Comparison of ENCODE assay signal across 8 mouse cellular contexts in the genomic region with DNA sequence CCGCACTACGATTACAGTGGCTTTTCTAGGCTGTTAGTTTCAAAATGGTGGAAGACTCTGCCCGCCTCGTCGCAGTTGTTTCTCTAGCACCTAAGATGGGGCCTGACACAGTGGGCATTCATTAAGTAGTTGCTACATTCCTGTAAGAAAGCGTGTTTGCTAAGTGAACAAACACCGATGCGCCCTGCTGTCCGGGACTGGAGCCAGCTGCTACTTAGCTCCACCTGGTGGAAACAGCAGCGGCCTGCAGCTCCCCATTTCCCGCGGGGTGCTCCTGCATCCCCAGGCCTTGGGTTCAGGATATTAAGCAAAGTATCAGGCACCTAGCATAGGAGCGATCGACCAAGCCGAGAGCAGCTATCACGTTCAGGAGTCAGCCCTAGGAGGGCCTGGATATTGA. TPM values are rescaled to one million over a fixed set of nuclear protein-coding genes. Genes with fewer than 3 reads are reported as not detected.
DNase-seq lines count a peak whose midpoint lies in the region; ATAC-seq lines count a peak whose summit lies in the region.

No protein-coding gene starts in this region.

- H3K4me2 ChIP-seq in embryonic facial prominence, embryonic 13.5 days, result peak overlapping the region; percentile 50
- H3K4me2 ChIP-seq in liver, embryonic 11.5 days, result peak overlapping the region; percentile 88

- H3K27ac ChIP-seq in embryonic facial prominence, embryonic 13.5 days, result no peak overlapping the region
- H3K27ac ChIP-seq in liver, embryonic 11.5 days (ENCODE audit: low read depth, low read length), result no peak overlapping the region

- H3K4me3 ChIP-seq in embryonic facial prominence, embryonic 13.5 days, result peak overlapping the region; percentile 27
- H3K4me3 ChIP-seq in liver, embryonic 11.5 days (ENCODE audit: low read depth, low read length), result peak overlapping the region; percentile 14; the same call in 1 of the 2 replicates

- peak; percentile 88 for DNase-seq in 416B (ENCODE audit: low read depth)
- DNase-seq in adrenal gland, postnatal 4 days (ENCODE audit: low spot score in 2 of 2), result peak; percentile 47 to 62
- peak; percentile 67 to 73 for DNase-seq in heart, adult 9 months (ENCODE audit: low spot score in 2 of 2)
- DNase-seq in kidney, adult 9 months, result peak; percentile 80
- peak; percentile 81 for DNase-seq in liver, embryonic 11.5 days (ENCODE audit: low spot score)
- DNase-seq in naive thymus-derived CD4-positive, alpha-beta T cell, adult 2 months (ENCODE audit: low read depth), result peak; percentile 85
- peak; percentile 78 to 88 for DNase-seq in spleen, postnatal 4 days (ENCODE audit: low spot score in 2 of 2)

- no peaks in the 10 kb centered on the region for H3K27me3 ChIP-seq in embryonic facial prominence, embryonic 13.5 days
- H3K27me3 ChIP-seq in liver, embryonic 11.5 days (replicated peaks; ENCODE audit: control insufficient read depth, insufficient read depth, low read length), result no peaks in the 10 kb centered on the region

- 8% methylated on average over 16 of the region's 16 CpGs for WGBS in embryonic facial prominence, embryonic 13.5 days
- WGBS in liver, embryonic 11.5 days, result 12% methylated on average over 16 of the region's 16 CpGs

- no peak for ATAC-seq in embryonic facial prominence, embryonic 13.5 days (ENCODE audit: insufficient number of reproducible peaks, insufficient read depth, low FRiP score, low TSS enrichment, low read depth)
- no peak for ATAC-seq in liver, embryonic 11.5 days (replicated peaks; ENCODE audit: low FRiP score)

- peaks cover 13% of the 10 kb centered on the region for H3K36me3 ChIP-seq in embryonic facial prominence, embryonic 13.5 days
- peaks cover 10% of the 10 kb centered on the region for H3K36me3 ChIP-seq in liver, embryonic 11.5 days (ENCODE audit: control insufficient read depth, insufficient read depth, low read length)

- no peaks in the 10 kb centered on the region for H3K9me3 ChIP-seq in embryonic facial prominence, embryonic 13.5 days
- no peaks in the 10 kb centered on the region for H3K9me3 ChIP-seq in liver, embryonic 11.5 days (ENCODE audit: control insufficient read depth, low read length)

- H3K4me1 ChIP-seq in embryonic facial prominence, embryonic 13.5 days, result peaks cover 21% of the 10 kb centered on the region
- peaks cover 14% of the 10 kb centered on the region for H3K4me1 ChIP-seq in liver, embryonic 11.5 days (replicated peaks; ENCODE audit: control insufficient read depth, insufficient read depth, low read length)

- peak overlapping the region; percentile 41; the same call in 1 of the 2 replicates for H3K9ac ChIP-seq in embryonic facial prominence, embryonic 13.5 days
- no peak overlapping the region for H3K9ac ChIP-seq in liver, embryonic 11.5 days (ENCODE audit: low read depth, low read length)

RNA-seq across cellular contexts. Expression of a gene that starts 1.6 kb away (rescaled TPM):
- total RNA-seq in adrenal gland, postnatal 4 days (2021), result 100 to 1,000 TPM; 231 to 238 TPM
- polyA plus RNA-seq in embryonic facial prominence, embryonic 13.5 days (2015; fragmentation: Nextera tagmentation; extraction: Ambion mirVana), result 155 and 159 TPM in 2 replicates
- 256 and 274 TPM in 2 replicates for polyA plus RNA-seq in liver, embryonic 11.5 days (2014; fragmentation: Nextera tagmentation; extraction: Ambion mirVana)

RNA-seq across cellular contexts. Expression of a gene that starts 13.8 kb away (rescaled TPM):
- total RNA-seq in adrenal gland, postnatal 4 days (2021), result 10 to 100 TPM; 30.7 to 34.4 TPM
- 14.4 and 18.2 TPM in 2 replicates for polyA plus RNA-seq in embryonic facial prominence, embryonic 13.5 days (2015; fragmentation: Nextera tagmentation; extraction: Ambion mirVana)
- 0.92 and 1.2 TPM in 2 replicates for polyA plus RNA-seq in liver, embryonic 11.5 days (2014; fragmentation: Nextera tagmentation; extraction: Ambion mirVana)

RNA-seq across cellular contexts. Expression of a gene that starts 23.2 kb away (rescaled TPM):
- total RNA-seq in adrenal gland, postnatal 4 days (2021), result 10 to 100 TPM; 26.7 to 34.3 TPM
- 9.2 and 10.1 TPM in 2 replicates for polyA plus RNA-seq in embryonic facial prominence, embryonic 13.5 days (2015; fragmentation: Nextera tagmentation; extraction: Ambion mirVana)
- 14.1 and 15.6 TPM in 2 replicates for polyA plus RNA-seq in liver, embryonic 11.5 days (2014; fragmentation: Nextera tagmentation; extraction: Ambion mirVana)

RNA-seq across cellular contexts. Expression of a gene that starts 55.8 kb away (rescaled TPM):
- total RNA-seq in adrenal gland, postnatal 4 days (2021), result 1 to 10 TPM; 4.0 to 4.8 TPM
- polyA plus RNA-seq in embryonic facial prominence, embryonic 13.5 days (2015; fragmentation: Nextera tagmentation; extraction: Ambion mirVana), result 2.1 and 4.7 TPM in 2 replicates
- polyA plus RNA-seq in liver, embryonic 11.5 days (2014; fragmentation: Nextera tagmentation; extraction: Ambion mirVana), result 56.6 and 62.1 TPM in 2 replicates
